In genomic region chr1:162294572-162294910, GRCm38 (mm10) we compare ENCODE assay signal across 10 mouse cellular contexts.
DNase-seq lines count a peak whose midpoint lies in the region; ATAC-seq lines count a peak whose summit lies in the region.
"Had no signal": no experiment of that assay in that cellular context is flagged by ENCODE, and none has a peak within 500 bp of the region (broad histone marks: within the 10 kb centered on the region; RNA-seq: fewer than 3 reads in every experiment).

No protein-coding gene starts in this region.

- 75% methylated on average over 4 of the region's 4 CpGs for WGBS in heart, embryonic 13.5 days
- 77% methylated on average over 4 of the region's 4 CpGs for WGBS in heart, embryonic 12.5 days
- WGBS in limb, embryonic 12.5 days, result 95% methylated on average over 4 of the region's 4 CpGs
- 94% methylated on average over 4 of the region's 4 CpGs for WGBS in limb, embryonic 10.5 days
- 77% methylated on average over 4 of the region's 4 CpGs for whole genome bisulfite sequencing in embryonic facial prominence, embryonic 14.5 days
- 73% methylated on average over 4 of the region's 4 CpGs for WGBS in limb, embryonic 13.5 days

- ATAC-seq in heart, embryonic 13.5 days (ENCODE audit: extremely low read depth, insufficient number of reproducible peaks, low FRiP score, low TSS enrichment), result no peak
- ATAC-seq in heart, embryonic 12.5 days (ENCODE audit: insufficient number of reproducible peaks, low FRiP score), result no peak
- ATAC-seq in limb, embryonic 12.5 days (ENCODE audit: insufficient number of reproducible peaks, insufficient read depth, low FRiP score, low TSS enrichment, low read depth), result no peak
- no peak for ATAC-seq in embryonic facial prominence, embryonic 14.5 days (ENCODE audit: low read depth)
- no peak for ATAC-seq in limb, embryonic 13.5 days (ENCODE audit: low FRiP score, low read depth)

- no peaks in the 10 kb centered on the region for H3K36me3 ChIP-seq in heart, embryonic 13.5 days
- no peaks in the 10 kb centered on the region for H3K36me3 ChIP-seq in heart, embryonic 12.5 days
- H3K36me3 ChIP-seq in limb, embryonic 12.5 days, result no peaks in the 10 kb centered on the region
- no peaks in the 10 kb centered on the region for H3K36me3 ChIP-seq in limb, embryonic 10.5 days
- H3K36me3 ChIP-seq in embryonic facial prominence, embryonic 14.5 days (ENCODE audit: control insufficient read depth, insufficient read depth, low read length), result no peaks in the 10 kb centered on the region
- no peaks in the 10 kb centered on the region for H3K36me3 ChIP-seq in limb, embryonic 13.5 days

- DNase-seq in limb, embryonic 10.5 days (ENCODE audit: low spot score), result no peak
- no peak for DNase-seq in embryonic facial prominence, embryonic 14.5 days (ENCODE audit: low spot score)
- no peak for DNase-seq in thymus, postnatal 4 days
- DNase-seq: cerebellum, postnatal 36 days; right cerebral cortex, postnatal 14 days; thymus, adult 18-20 months had no signal

- peaks cover 8% of the 10 kb centered on the region for H3K4me1 ChIP-seq in heart, embryonic 13.5 days
- H3K4me1 ChIP-seq in heart, embryonic 12.5 days (replicated peaks), result 0 out of 2 replicates have a peak, but pooled peaks cover 6% of the 10 kb centered on the region
- peaks cover 19% of the 10 kb centered on the region for H3K4me1 ChIP-seq in limb, embryonic 12.5 days (replicated peaks)
- no peaks in the 10 kb centered on the region for H3K4me1 ChIP-seq in limb, embryonic 10.5 days
- 0 out of 2 replicates have a peak, but pooled peaks cover 11% of the 10 kb centered on the region for H3K4me1 ChIP-seq in embryonic facial prominence, embryonic 14.5 days (ENCODE audit: control insufficient read depth, insufficient read depth, low read length)
- H3K4me1 ChIP-seq in limb, embryonic 13.5 days, result peaks cover 35% of the 10 kb centered on the region

- no peaks in the 10 kb centered on the region for H3K27me3 ChIP-seq in heart, embryonic 13.5 days (replicated peaks)
- no peaks in the 10 kb centered on the region for H3K27me3 ChIP-seq in heart, embryonic 12.5 days (replicated peaks)
- H3K27me3 ChIP-seq in limb, embryonic 12.5 days, result no peaks in the 10 kb centered on the region
- no peaks in the 10 kb centered on the region for H3K27me3 ChIP-seq in limb, embryonic 10.5 days (ENCODE audit: low read depth, poor library complexity, severe bottlenecking)
- H3K27me3 ChIP-seq in embryonic facial prominence, embryonic 14.5 days (replicated peaks; ENCODE audit: control insufficient read depth, insufficient read depth, low read length), result no peaks in the 10 kb centered on the region
- no peaks in the 10 kb centered on the region for H3K27me3 ChIP-seq in limb, embryonic 13.5 days

- peak overlapping the region; percentile 70 for H3K27ac ChIP-seq in heart, embryonic 13.5 days (replicated peaks)
- H3K27ac ChIP-seq in heart, embryonic 12.5 days (ENCODE audit: poor library complexity, severe bottlenecking), result no peak overlapping the region
- H3K27ac ChIP-seq in limb, embryonic 12.5 days, result peak overlapping the region; percentile 82
- no peak overlapping the region for H3K27ac ChIP-seq in limb, embryonic 10.5 days
- peak overlapping the region; percentile 53 for H3K27ac ChIP-seq in embryonic facial prominence, embryonic 14.5 days (replicated peaks; ENCODE audit: low read depth, low read length)
- peak overlapping the region; percentile 91 for H3K27ac ChIP-seq in limb, embryonic 13.5 days

- no peak overlapping the region for H3K9ac ChIP-seq in heart, embryonic 13.5 days
- no peak overlapping the region for H3K9ac ChIP-seq in heart, embryonic 12.5 days
- H3K9ac ChIP-seq in limb, embryonic 12.5 days (replicated peaks), result no peak overlapping the region
- H3K9ac ChIP-seq in embryonic facial prominence, embryonic 14.5 days (ENCODE audit: low read depth, low read length), result no peak overlapping the region
- H3K9ac ChIP-seq in limb, embryonic 13.5 days, result no peak overlapping the region

- no peaks in the 10 kb centered on the region for H3K9me3 ChIP-seq in heart, embryonic 13.5 days
- no peaks in the 10 kb centered on the region for H3K9me3 ChIP-seq in heart, embryonic 12.5 days (replicated peaks)
- no peaks in the 10 kb centered on the region for H3K9me3 ChIP-seq in limb, embryonic 12.5 days
- no peaks in the 10 kb centered on the region for H3K9me3 ChIP-seq in limb, embryonic 10.5 days (replicated peaks)
- H3K9me3 ChIP-seq in embryonic facial prominence, embryonic 14.5 days (ENCODE audit: control insufficient read depth, low read length), result no peaks in the 10 kb centered on the region
- no peaks in the 10 kb centered on the region for H3K9me3 ChIP-seq in limb, embryonic 13.5 days

- no peak overlapping the region for H3K4me3 ChIP-seq in heart, embryonic 13.5 days
- H3K4me3 ChIP-seq in heart, embryonic 12.5 days, result no peak overlapping the region
- H3K4me3 ChIP-seq in limb, embryonic 12.5 days (replicated peaks), result no peak overlapping the region
- H3K4me3 ChIP-seq in limb, embryonic 10.5 days, result no peak overlapping the region
- no peak overlapping the region for H3K4me3 ChIP-seq in embryonic facial prominence, embryonic 14.5 days (ENCODE audit: low read depth, low read length)
- no peak overlapping the region for H3K4me3 ChIP-seq in limb, embryonic 13.5 days

- no peak overlapping the region for H3K4me2 ChIP-seq in heart, embryonic 13.5 days
- no peak overlapping the region for H3K4me2 ChIP-seq in heart, embryonic 12.5 days
- H3K4me2 ChIP-seq in limb, embryonic 12.5 days, result no peak overlapping the region
- no peak overlapping the region for H3K4me2 ChIP-seq in embryonic facial prominence, embryonic 14.5 days (ENCODE audit: low read depth, low read length)
- no peak overlapping the region for H3K4me2 ChIP-seq in limb, embryonic 13.5 days (replicated peaks)

Comparison
In these comparisons a context has a peak if more than half of its experiments do, and no peak if none do; other contexts are left out.
1. H3K27ac ChIP-seq: peak in heart, embryonic 13.5 days (single experiment), limb, embryonic 12.5 days (single experiment), embryonic facial prominence, embryonic 14.5 days (single experiment) and limb, embryonic 13.5 days (single experiment); none in heart, embryonic 12.5 days (single experiment) and limb, embryonic 10.5 days (single experiment).